Mouse (Mus musculus) stomach, embryonic 16.5 days (tissue): ENCODE data around the gene Hdac7. TPM values are rescaled to one million over a fixed set of nuclear protein-coding genes. Genes with fewer than 3 reads are reported as not detected.
A peak's percentile ranks its signal among the peaks of the same experiment; 100 is the strongest.

Experiments used
- ATAC-seq: fragments of 200-750 bp; cut with Nextera tagmentation; 2 replicates; pipeline ENCODE4 v1.8.0; 2017; ENCODE audit warnings: moderate number of reproducible peaks, moderate TSS enrichment; ENCODE audit not compliant: insufficient read depth, low FRiP score
- H3K27ac ChIP-seq: fragments of 300-500 bp; sonication (generic); 2 replicates; pipeline ENCODE4 v1.5.1; 2014; ENCODE audit warnings: low read length
- H3K27me3 ChIP-seq: fragments of 300-500 bp; sonication (generic); 2 replicates; pipeline ENCODE4 v1.6.1; 2014; ENCODE audit warnings: low read length, control low read depth, mixed read lengths; ENCODE audit not compliant: control insufficient read depth, insufficient read depth
- H3K36me3 ChIP-seq: fragments of 300-500 bp; sonication (generic); 2 replicates; pipeline ENCODE4 v1.6.1; 2014; ENCODE audit warnings: low read length; ENCODE audit not compliant: control insufficient read depth, insufficient read depth
- H3K4me1 ChIP-seq: fragments of 300-500 bp; sonication (generic); 2 replicates; pipeline ENCODE4 v1.6.1; 2014; ENCODE audit warnings: low read length, control low read depth, mixed read lengths; ENCODE audit not compliant: control insufficient read depth, insufficient read depth
- H3K4me2 ChIP-seq: fragments of 300-500 bp; sonication (generic); 2 replicates; pipeline ENCODE4 v1.6.1; 2014; ENCODE audit warnings: low read depth, low read length, mixed read lengths
- H3K4me3 ChIP-seq: fragments of 300-500 bp; sonication (generic); replicated peaks from 2 replicates; pipeline ENCODE4 v1.5.1; 2014; ENCODE audit warnings: mild to moderate bottlenecking, low read length
- H3K9ac ChIP-seq: fragments of 300-500 bp; sonication (generic); 2 replicates; pipeline ENCODE4 v1.6.1; 2014; ENCODE audit warnings: low read length
- H3K9me3 ChIP-seq: fragments of 300-500 bp; sonication (generic); replicated peaks from 2 replicates; pipeline ENCODE4 v1.6.1; 2016; ENCODE audit warnings: low read length, control low read depth; ENCODE audit not compliant: control insufficient read depth
- WGBS: fragments of 180-500 bp; shearing (Covaris S2); extraction: QIAGEN DNeasy Blood & Tissue Kit; methylation state at CpG from one replicate; pipeline ENCODE4 v1.1.7; 2014; 5-methylcytosine and 5-hydroxymethylcytosine counted together
- polyA plus RNA-seq: library from polyadenylated mRNA; unstranded; fragments of >200 nt; fragmentation: Nextera tagmentation; extraction: Ambion mirVana; gene quantifications from 2 replicates; pipeline ENCODE4 v1.2.1, GENCODE M21; 2015

The Hdac7 gene
- polyA plus RNA-seq, 1 experiment from 2014 or later: 20.4 TPM

- Histone ChIP-seq H3K36me3 (no peaks in the 10 kb centered on the region), H3K9ac (peak overlapping the region; percentile 80), H3K4me3 (peak overlapping the region; percentile 50), H3K9me3 (no peaks in the 10 kb centered on the region), H3K4me2 (peak overlapping the region; percentile 83), H3K27me3 (no peaks in the 10 kb centered on the region), H3K4me1 (peaks cover 81% of the 10 kb centered on the region), H3K27ac (peak overlapping the region; percentile 96)
- ATAC-seq: no peak
- 60% methylated on average over 12 of the region's 12 CpGs for WGBS
Observed at GRCm38 (mm10) chr15:97825941-97826587, 18.2 kb downstream of the Hdac7 start.

DNA sequence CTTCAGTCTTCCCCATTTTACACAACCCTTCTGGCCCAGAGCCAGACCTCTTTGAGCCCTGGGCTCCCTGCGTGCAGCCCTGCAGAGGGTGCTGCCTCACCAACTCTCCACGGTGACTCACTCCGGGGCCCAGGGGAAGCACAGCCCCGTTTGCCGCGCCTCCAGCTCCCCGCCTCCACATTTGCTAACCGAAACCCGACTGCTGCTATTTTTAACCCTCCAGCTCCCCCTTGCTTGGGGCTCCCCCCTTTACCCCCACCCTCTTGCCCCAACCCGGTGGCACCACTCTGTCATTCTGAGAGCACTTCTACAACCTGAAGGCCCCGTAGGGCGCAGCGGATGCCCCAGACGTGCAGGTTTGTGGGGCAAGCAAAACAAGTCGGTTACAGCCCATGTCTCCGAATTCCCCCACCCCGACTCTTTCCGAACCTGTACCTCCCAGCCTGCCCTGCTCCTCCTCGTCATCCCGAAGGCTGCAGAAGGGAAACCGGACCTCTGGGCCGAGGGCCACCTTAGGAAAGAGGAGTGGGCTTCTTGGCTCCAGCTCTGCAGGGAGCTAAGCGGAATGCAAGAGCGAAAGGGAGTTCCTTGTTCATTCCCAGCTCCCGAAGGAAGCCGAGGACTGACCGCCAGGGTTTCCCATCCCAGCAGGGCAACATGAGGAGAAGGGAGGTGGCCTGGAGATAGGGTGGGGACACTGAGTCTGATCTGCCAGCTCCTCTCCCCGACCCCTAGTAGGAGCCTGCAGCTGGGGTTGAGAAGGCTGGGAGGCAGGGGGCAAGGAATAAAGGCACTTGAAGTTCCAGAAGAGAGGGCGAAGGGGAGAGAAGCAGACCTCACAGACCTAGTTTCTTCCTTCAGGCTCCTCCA, 19.0 kb downstream of the Hdac7 start:
- no peaks in the 10 kb centered on the region for H3K9me3 ChIP-seq
- no peaks in the 10 kb centered on the region for H3K36me3 ChIP-seq
- 5% methylated on average over 29 of the region's 29 CpGs for WGBS
- ATAC-seq: peak; percentile 84
- peak overlapping the region; percentile 80 for H3K9ac ChIP-seq
- H3K27ac ChIP-seq: peak overlapping the region; percentile 96
- H3K4me1 ChIP-seq: peaks cover 88% of the 10 kb centered on the region
- peak overlapping the region; percentile 50 for H3K4me3 ChIP-seq
- H3K27me3 ChIP-seq: no peaks in the 10 kb centered on the region
- peak overlapping the region; percentile 83 for H3K4me2 ChIP-seq

- Histone ChIP-seq H3K9ac (0 out of 2 replicates have a peak overlapping the region, but pooled peaks have one; percentile 21), H3K27ac (peak overlapping the region; percentile 96), H3K4me3 (no peak overlapping the region), H3K4me1 (peaks cover 75% of the 10 kb centered on the region), H3K36me3 (no peaks in the 10 kb centered on the region), H3K4me2 (no peak overlapping the region), H3K27me3 (no peaks in the 10 kb centered on the region), H3K9me3 (no peaks in the 10 kb centered on the region)
- no peak for ATAC-seq
- WGBS: 75% methylated on average over 6 of the region's 6 CpGs
Observed at GRCm38 (mm10) chr15:97824042-97824441, 20.3 kb downstream of the Hdac7 start.

- H3K9ac ChIP-seq: peak overlapping the region; percentile 25; the same call in 1 of the 2 replicates
- H3K36me3 ChIP-seq: no peaks in the 10 kb centered on the region
- ATAC-seq: no peak
- WGBS: 75% methylated on average over 12 of the region's 12 CpGs
- no peak overlapping the region for H3K4me2 ChIP-seq
- H3K9me3 ChIP-seq: no peaks in the 10 kb centered on the region
- H3K4me1 ChIP-seq: peaks cover 69% of the 10 kb centered on the region
- H3K4me3 ChIP-seq: no peak overlapping the region
- H3K27ac ChIP-seq: no peak overlapping the region
- H3K27me3 ChIP-seq: no peaks in the 10 kb centered on the region
Observed at GRCm38 (mm10) chr15:97823479-97823878, 20.8 kb downstream of the Hdac7 start.

DNA sequence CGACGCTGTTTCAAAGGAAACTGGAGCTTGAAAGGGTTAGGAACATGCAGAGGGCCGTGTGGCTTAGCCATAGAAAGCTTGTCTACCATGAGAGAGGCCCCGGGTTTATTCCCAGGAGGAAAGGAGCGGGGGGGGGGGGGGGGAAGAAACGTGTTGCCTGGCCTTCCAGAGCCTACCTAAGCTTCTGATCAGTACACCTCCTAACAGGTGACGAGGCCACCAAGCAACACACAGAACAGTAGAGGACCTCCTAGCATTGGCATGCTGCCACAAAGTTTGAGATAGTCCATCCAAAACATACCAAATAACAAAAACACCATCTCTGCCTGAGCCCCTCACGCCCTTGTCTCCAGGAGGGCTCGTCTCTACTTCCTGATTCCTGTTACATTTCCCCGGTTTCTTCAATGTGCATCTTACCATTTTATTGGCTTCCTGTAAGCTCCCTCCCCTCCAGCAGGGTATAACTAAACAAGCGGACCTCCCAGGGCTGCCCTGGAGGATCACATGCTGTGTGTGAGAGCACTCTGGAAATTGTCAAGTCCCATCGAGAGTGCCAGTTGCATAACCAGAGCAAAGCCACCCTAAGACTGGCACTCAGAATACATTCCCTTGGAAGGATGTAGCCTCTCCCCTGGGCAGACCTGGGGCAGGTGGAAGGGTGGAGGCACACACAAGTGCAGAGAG, 21.6 kb downstream of the Hdac7 start:
- H3K27ac ChIP-seq: no peak overlapping the region
- H3K36me3 ChIP-seq: no peaks in the 10 kb centered on the region
- peak overlapping the region; percentile 25 for H3K9ac ChIP-seq
- H3K27me3 ChIP-seq: no peaks in the 10 kb centered on the region
- ATAC-seq: no peak
- no peaks in the 10 kb centered on the region for H3K9me3 ChIP-seq
- H3K4me3 ChIP-seq: no peak overlapping the region
- H3K4me1 ChIP-seq: peaks cover 64% of the 10 kb centered on the region
- no peak overlapping the region for H3K4me2 ChIP-seq
- 40% methylated on average over 12 of the region's 12 CpGs for WGBS

GRCm38 (mm10) chr15:97821983-97822363, 22.3 kb downstream of the Hdac7 start:
- Histone ChIP-seq H3K27ac (peak overlapping the region; percentile 50), H3K4me3 (no peak overlapping the region), H3K9me3 (no peaks in the 10 kb centered on the region), H3K4me1 (peaks cover 64% of the 10 kb centered on the region), H3K4me2 (no peak overlapping the region), H3K9ac (peak overlapping the region; percentile 2; the same call in 1 of the 2 replicates), H3K27me3 (no peaks in the 10 kb centered on the region), H3K36me3 (no peaks in the 10 kb centered on the region)
- WGBS: 62% methylated on average over 6 of the region's 6 CpGs
- ATAC-seq: no peak

GRCm38 (mm10) chr15:97821321-97821982, 22.9 kb downstream of the Hdac7 start:
- no peak overlapping the region for H3K4me2 ChIP-seq
- no peak for ATAC-seq
- 33% methylated on average over 10 of the region's 10 CpGs for WGBS

GRCm38 (mm10) chr15:97819937-97820336, 24.4 kb downstream of the Hdac7 start:
- no peak overlapping the region for H3K9ac ChIP-seq
- H3K36me3 ChIP-seq: no peaks in the 10 kb centered on the region
- WGBS: 89% methylated on average over 9 of the region's 9 CpGs
- no peaks in the 10 kb centered on the region for H3K27me3 ChIP-seq
- H3K27ac ChIP-seq: no peak overlapping the region
- no peak overlapping the region for H3K4me2 ChIP-seq
- ATAC-seq: no peak
- no peaks in the 10 kb centered on the region for H3K9me3 ChIP-seq
- H3K4me3 ChIP-seq: no peak overlapping the region
- H3K4me1 ChIP-seq: peaks cover 44% of the 10 kb centered on the region

More at GRCm38 (mm10) chr15:97821321-97821982, 22.9 kb downstream of the Hdac7 start:
- Histone ChIP-seq H3K9ac (peak overlapping the region; percentile 2; the same call in 1 of the 2 replicates), H3K27me3 (no peaks in the 10 kb centered on the region), H3K4me3 (no peak overlapping the region), H3K36me3 (no peaks in the 10 kb centered on the region), H3K27ac (peak overlapping the region; percentile 55), H3K9me3 (no peaks in the 10 kb centered on the region), H3K4me1 (peaks cover 59% of the 10 kb centered on the region)
